Mouse (Mus musculus): ENCODE measurements around the gene Clstn2.
A peak's percentile ranks its signal among the peaks of the same experiment; 100 is the strongest.

Clstn2 gene

DNA sequence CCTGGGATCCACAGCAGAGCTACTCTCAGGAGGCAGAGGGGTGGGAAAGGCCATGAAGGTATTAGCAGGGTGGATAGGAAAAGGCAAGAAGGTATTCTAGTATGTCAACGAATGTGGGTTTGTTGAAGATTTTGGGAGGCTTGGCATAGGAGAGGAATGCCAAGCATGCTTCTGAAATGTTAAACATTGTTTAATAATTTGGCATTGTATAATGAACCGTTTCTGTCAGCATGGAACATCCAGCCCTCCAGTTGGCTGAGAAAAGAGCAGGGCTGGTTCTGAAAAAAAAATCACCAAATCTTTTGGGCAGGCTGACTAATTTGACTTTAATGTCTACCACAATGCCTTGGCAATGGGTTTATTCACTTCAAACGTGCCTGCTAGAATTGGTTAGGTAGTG lies 355.9 kb downstream of the Clstn2 start:
- DNase-seq: no peak

DNA sequence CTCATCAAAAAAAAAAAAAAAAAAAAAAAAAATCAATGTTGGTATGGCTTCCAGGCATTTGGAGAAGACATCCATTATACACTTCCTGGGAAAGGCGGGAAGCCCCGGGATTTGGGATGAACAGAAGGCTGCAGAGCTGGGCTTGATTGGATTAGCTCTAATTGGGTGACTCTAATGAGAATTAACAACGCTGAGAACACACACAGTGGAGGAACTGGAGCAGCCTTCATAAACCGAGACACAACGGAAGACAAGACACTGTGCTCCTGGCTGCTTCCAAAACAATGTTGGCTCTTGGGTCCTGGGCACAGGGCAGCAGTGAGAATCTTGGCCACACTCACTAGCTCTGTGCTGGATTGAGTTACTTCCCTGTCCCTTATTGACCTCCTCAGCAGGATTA lies 360.3 kb downstream of the Clstn2 start:
- DNase-seq: no peak

DNA sequence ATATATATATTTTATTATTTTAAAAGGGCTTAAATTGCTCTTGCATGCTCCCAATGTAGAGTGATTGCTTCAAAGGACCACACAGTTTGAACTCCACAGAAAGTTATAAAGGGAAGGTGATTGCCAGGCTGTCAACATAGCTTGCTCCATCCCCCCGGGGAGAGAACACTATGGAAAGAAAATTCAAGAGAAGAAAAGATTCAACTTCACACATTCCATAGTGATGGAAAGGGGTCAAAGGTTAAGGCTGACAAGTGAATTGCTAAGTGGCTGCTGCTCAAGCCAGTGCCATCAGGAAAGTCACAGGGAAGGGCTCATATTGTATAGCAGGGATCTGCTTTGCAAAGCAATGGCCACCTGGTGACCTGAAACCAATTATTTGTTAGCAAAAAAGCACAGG lies 360.8 kb downstream of the Clstn2 start:
- DNase-seq: no peak

DNA sequence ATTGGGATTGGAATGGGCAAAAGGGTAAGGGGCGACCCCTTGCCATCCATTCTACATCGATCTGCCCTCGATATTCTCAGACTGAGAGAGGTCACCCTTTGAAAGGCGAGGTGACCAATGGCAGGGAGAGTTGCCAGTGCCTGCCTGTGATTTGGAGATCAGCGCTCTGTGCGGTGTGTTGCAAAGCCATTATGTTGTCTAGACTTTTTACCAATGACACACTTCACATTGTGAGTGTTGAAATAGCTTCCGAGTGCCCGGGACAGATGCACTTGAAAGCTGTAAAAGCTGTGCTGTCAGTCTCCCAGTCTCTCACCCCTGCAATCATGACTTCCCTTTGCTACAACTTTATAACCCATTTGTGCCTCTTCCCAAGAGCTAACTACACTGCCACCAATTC lies 362.3 kb downstream of the Clstn2 start:
- DNase-seq: no peak

GRCm38 (mm10) chr9:97660989-97661388 lies 372.0 kb downstream of the Clstn2 start:
- no peak for DNase-seq

- no peak for DNase-seq
Observed at GRCm38 (mm10) chr9:97658736-97659135, 374.2 kb downstream of the Clstn2 start.

- DNase-seq: no peak
Observed at GRCm38 (mm10) chr9:97648409-97648808, 384.6 kb downstream of the Clstn2 start.

GRCm38 (mm10) chr9:97645746-97646145 lies 387.2 kb downstream of the Clstn2 start:
- no peak for DNase-seq

DNA sequence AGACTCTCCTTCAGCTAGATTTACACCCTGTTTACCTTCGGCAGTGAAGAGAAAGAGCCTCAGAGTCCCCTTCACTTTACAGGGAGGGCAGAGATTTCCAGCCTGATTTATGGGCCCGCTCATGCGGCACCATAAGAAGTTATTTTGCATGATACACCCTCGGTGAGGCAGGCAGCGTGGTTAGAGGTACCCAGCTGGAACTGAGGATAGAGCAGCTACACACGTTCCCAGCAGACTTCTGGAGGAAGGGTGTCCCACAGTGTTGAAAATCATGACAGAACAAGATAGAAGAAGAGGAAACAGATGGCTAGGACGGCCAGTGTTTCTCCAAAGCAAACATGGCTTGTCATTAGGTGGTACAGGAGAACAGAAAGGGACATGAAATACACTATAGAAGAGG lies 390.6 kb downstream of the Clstn2 start:
- no peak for DNase-seq

- DNase-seq: no peak
Observed at GRCm38 (mm10) chr9:97639967-97640549, 392.9 kb downstream of the Clstn2 start.

GRCm38 (mm10) chr9:97638683-97639354 lies 394.2 kb downstream of the Clstn2 start:
- no peak for DNase-seq

DNA sequence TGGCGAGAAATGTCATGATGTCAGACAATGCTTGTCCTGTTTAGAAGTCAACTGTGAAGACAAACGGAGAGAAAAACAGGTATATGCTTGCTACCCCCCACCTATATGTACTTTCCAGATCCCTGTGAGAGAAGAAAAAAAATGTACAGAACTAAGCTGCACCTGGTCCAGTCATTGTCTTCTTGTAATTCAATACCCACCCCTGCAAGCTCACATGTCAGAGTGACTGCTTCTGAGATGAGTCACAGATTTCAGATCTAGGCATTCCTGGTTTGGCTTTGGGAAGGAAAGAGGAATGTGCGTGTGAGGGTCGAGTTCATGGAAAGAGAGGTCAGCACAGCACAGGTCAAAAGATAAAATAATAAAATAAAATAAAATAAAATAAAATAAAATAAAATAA lies 397.6 kb downstream of the Clstn2 start:
- no peak for DNase-seq

- DNase-seq: no peak
Observed at GRCm38 (mm10) chr9:97634831-97635230, 398.1 kb downstream of the Clstn2 start.

GRCm38 (mm10) chr9:97629180-97629579 lies 403.8 kb downstream of the Clstn2 start:
- DNase-seq: peak; percentile 24

DNA sequence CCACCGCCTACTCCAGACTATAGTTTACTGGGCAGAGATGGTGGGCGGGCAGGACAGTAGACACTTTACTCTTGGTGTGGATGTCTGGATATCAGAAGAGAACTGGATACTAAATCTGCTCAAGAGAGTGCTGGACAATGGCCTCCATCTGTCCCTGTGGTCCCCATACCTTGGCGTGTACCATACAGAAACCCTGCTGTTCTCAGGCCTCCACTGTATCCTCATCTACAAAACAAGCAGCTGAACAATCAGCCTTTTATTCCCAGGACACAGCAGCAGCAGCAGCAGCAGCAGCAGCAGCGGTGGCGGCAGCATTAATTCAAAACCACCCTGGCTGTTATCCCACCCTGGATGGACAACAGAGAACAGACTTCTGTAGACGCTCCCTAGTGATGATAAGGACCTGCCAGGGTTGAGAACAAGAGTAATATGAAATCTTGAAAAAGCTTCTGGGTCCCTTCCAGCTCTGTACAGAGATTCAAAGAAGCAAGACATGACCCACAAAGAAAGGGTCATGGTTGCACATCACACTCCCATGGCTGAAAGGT lies 404.5 kb downstream of the Clstn2 start:
- peak; percentile 38 for DNase-seq

DNA sequence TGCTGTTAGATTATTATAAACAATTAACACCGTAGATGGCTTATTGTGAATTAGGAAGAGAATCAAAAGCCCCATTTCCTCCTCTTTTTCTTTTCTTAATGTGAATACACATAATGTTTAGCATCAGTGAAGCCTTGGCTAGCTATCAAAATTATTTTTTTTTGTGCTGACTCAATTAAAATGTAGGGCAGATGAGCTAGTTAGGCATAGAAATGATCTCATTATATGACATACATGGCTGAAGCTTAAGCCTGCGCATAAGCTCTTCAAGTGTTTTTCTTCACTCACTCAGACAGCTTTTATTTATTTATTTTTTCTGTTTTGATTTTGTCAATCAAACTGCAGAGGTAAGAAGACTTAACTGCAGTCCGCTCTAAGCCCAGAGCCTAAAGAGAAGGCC lies 405.1 kb downstream of the Clstn2 start:
- no peak for DNase-seq

- no peak for DNase-seq
Observed at GRCm38 (mm10) chr9:97610566-97610965, 422.4 kb downstream of the Clstn2 start.

DNA sequence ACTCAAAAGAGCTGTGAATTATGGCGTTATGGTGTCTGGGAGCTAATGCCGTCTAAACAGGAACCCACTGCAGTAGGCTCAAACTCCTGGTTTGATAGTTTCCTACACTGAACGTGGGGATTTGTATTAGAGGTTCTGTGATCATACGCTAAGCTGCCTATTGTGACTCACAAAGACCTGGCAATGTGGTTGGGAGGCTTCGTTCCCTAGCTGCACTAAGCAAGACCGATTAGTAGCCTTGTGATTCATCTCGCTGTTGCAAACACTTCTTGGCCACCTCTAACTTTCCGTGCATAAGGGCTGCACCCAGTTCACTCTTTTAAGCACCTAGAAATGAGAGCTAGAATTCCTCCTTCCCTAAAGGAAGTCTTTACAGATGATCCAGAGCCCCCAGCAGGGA lies 429.3 kb downstream of the Clstn2 start:
- DNase-seq: no peak

GRCm38 (mm10) chr9:97602476-97602875 lies 430.5 kb downstream of the Clstn2 start:
- peak; percentile 13 for DNase-seq

GRCm38 (mm10) chr9:97599006-97599405 lies 434.0 kb downstream of the Clstn2 start:
- no peak for DNase-seq

DNA sequence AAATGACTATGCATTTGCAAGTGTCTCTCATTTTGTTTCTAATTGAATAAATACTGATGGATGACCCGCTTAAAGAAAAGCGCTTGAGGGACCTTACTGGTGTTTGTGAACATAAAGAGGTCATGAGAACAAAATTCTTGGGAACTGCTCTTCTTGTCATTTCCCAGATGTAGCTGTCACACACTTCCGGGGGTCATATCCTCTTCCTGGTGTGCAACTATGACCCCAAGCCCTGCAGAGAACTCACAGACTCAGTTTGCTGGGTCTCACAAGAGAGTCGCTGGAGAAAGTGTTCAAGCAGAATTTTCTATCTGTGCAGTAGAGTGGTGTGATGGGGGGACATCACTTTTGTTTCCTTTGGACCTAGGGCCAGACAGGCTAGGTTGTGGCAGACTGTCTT lies 442.3 kb downstream of the Clstn2 start:
- no peak for DNase-seq

GRCm38 (mm10) chr9:97570881-97571280 lies 462.1 kb downstream of the Clstn2 start:
- peak; percentile 14 for DNase-seq

GRCm38 (mm10) chr9:97563121-97563520 lies 469.9 kb downstream of the Clstn2 start:
- DNase-seq: no peak

DNA sequence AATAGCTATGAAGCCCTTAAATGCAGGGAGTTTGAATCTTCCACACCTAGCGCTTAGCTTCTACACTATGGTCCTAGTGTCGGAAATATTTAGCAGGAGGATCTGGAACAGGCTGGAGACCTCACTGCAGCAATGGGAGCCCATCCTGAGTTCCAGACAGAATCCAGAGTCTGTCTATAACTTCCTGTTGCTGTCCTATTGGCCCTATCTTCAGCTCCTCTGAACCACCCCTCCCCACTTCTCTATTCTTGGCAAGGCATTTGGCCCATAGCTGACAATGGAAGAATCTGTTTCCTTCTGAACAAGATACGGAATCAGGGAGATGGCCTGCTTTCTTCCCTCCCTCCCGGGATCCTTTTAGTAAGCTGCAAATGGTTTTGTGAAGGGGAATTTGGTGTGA lies 488.6 kb downstream of the Clstn2 start:
- DNase-seq: no peak

GRCm38 (mm10) chr9:97541419-97541818 lies 491.6 kb downstream of the Clstn2 start:
- DNase-seq: no peak
